Mouse (Mus musculus): ENCODE results near the gene Ccl8.
A peak's percentile ranks its signal among the peaks of the same experiment; 100 is the strongest.

DNA sequence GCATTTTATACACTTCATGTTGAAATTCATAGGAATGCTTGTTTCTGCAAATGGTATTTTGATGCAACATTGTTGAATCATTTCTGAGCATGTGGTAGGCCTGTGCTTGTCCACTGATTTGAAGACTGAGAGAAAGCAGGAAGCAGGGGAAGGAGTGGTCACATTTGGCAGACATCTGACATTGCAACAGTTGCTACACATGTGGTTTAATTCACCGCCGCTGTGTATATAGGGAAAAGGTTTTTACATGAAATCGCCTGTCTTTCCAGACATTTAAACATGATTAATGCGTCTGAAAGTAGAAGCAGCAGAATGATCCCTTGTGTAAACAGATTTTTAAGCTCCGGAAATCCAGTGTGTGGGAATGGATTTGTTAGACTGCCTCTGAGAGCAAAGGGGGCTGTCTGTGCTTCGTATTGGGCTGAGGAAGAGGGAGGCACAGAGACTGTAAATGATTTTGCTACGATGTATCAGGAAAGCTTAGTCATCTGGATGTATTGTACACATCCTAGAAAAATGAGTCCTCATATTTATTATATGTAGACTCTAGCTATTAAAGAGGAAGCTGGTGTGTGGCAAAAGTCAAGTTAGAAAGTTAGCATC lies 24.6 kb downstream of the Ccl8 start:
- TF ChIP-seq CTCF (IDR thresholded peaks at IDR 0.05) (no peak), EP300 (IDR thresholded peaks at IDR 0.05) (0 out of 2 replicates have a peak, but pooled peaks have one; percentile 43)
